Mouse (Mus musculus) MEL (cell line): ENCODE measurements around the gene Tbc1d21.

Experiments
- CHD1 ChIP-seq: IDR thresholded peaks from 2 replicates; pipeline ENCODE4 v1.6.1; 2012; ENCODE audit warnings: low read depth, mild to moderate bottlenecking, inconsistent platforms, low read length, improper control_type of control experiment
- NELFE ChIP-seq: IDR thresholded peaks from 2 replicates; pipeline ENCODE4 v1.6.1; 2011; ENCODE audit warnings: low read depth, low read length, improper control_type of control experiment
- POLR2A ChIP-seq, 2 experiments: IDR thresholded peaks; 2 replicates each; pipeline ENCODE4 v1.6.1; 2011 to 2012; ENCODE audit warnings: low read length in 2 of 2, mild to moderate bottlenecking in 2 of 2, control low read depth in 1 of 2, improper control_type of control experiment in 1 of 2, low read depth in 1 of 2, moderate library complexity in 1 of 2; ENCODE audit not compliant: control insufficient read depth in 1 of 2, insufficient read depth in 1 of 2, poor library complexity in 1 of 2
- TAL1 ChIP-seq: IDR thresholded peaks from 2 replicates; pipeline ENCODE4 v1.6.1; 2012; ENCODE audit warnings: mild to moderate bottlenecking, inconsistent platforms, low read length, moderate library complexity, mixed read lengths

GRCm38 (mm10) chr9:58404412-58404811 is 34.2 kb upstream of the Tbc1d21 start:
- TF ChIP-seq TAL1 = no peak
- no peak for TF ChIP-seq NELFE
- no peak for TF ChIP-seq POLR2A (IDR thresholded peaks at IDR 0.05; ENCODE audit: control insufficient read depth in 1 of 2, insufficient read depth in 1 of 2, low read depth in 1 of 2, low read length in 2 of 2, poor library complexity in 1 of 2)
- TF ChIP-seq CHD1 = no peak
